Mouse (Mus musculus) mouse embryonic stem cell (cell line): Measurements from ENCODE around the gene Nrgn.

ENCODE experiments used
- in situ Hi-C, 2 experiments: fragments of 300-500 bp; cut with MboI; formaldehyde crosslinking; loops; 1 replicate in 1 of 2; 3 replicates in 1 of 2; pipeline ENCODE4 v1.14.3; 2019 to 2020; ENCODE audit warnings: low sequenced_read_pairs in 2 of 2, low pct_unique_long_range_greater_than_20kb in 1 of 2, mixed read lengths in 1 of 2; ENCODE audit not compliant: unreplicated experiment in 1 of 2

Nrgn gene

GRCm38 (mm10) chr9:37496325-37496724 is 56.4 kb downstream of the Nrgn start:
- in situ Hi-C loops, result no loop called here

- in situ Hi-C loops, result no loop called here
Observed at GRCm38 (mm10) chr9:37495761-37496160, 56.9 kb downstream of the Nrgn start.
